Mouse (Mus musculus): ENCODE results near the gene Twist1.

Twist1 gene

GRCm38 (mm10) chr12:33957400-33958240 is at the start of gene Twist1:
Gene Twist1, plus strand, starts transcription at chr12:33957671.
- no peak for DNase-seq (ENCODE audit: low read depth, low spot score)

- DNase-seq (ENCODE audit: low read depth, low spot score) = no peak
These were observed 30.7 kb upstream of the Twist1 start for GRCm38 (mm10) chr12:33926751-33927150.

- DNase-seq (ENCODE audit: low read depth, low spot score) = no peak
These were observed 30.0 kb upstream of the Twist1 start for GRCm38 (mm10) chr12:33927334-33928098.

GRCm38 (mm10) chr12:33928331-33929192 is 28.9 kb upstream of the Twist1 start, which contains the start of gene Ferd3l:
Gene Ferd3l, plus strand, starts transcription at chr12:33928425.
- DNase-seq (ENCODE audit: low read depth, low spot score) = no peak

GRCm38 (mm10) chr12:33952843-33953242 is 4.6 kb upstream of the Twist1 start:
- no peak for DNase-seq (ENCODE audit: low read depth, low spot score)

GRCm38 (mm10) chr12:33954931-33955565 is 2.4 kb upstream of the Twist1 start:
- no peak for DNase-seq (ENCODE audit: low read depth, low spot score)

- no peak for DNase-seq (ENCODE audit: low read depth, low spot score)
These were observed 1.7 kb upstream of the Twist1 start for GRCm38 (mm10) chr12:33955606-33956295.

GRCm38 (mm10) chr12:33956576-33957399 is 683 bp upstream of the Twist1 start:
- DNase-seq (ENCODE audit: low read depth, low spot score) = no peak

- DNase-seq (ENCODE audit: low read depth, low spot score) = no peak
These were observed 1.0 kb downstream of the Twist1 start for GRCm38 (mm10) chr12:33958241-33959194.

- no peak for DNase-seq (ENCODE audit: low read depth, low spot score)
These were observed 1.7 kb downstream of the Twist1 start for GRCm38 (mm10) chr12:33959206-33959605.

- DNase-seq (ENCODE audit: low read depth, low spot score) = no peak
These were observed 2.4 kb downstream of the Twist1 start for GRCm38 (mm10) chr12:33959846-33960245.

GRCm38 (mm10) chr12:33961013-33961412 is 3.5 kb downstream of the Twist1 start:
- no peak for DNase-seq (ENCODE audit: low read depth, low spot score)

- DNase-seq (ENCODE audit: low read depth, low spot score) = no peak
These were observed 4.8 kb downstream of the Twist1 start for GRCm38 (mm10) chr12:33962118-33962772.

GRCm38 (mm10) chr12:33962773-33963130 is 5.3 kb downstream of the Twist1 start:
- DNase-seq (ENCODE audit: low read depth, low spot score) = no peak

- DNase-seq (ENCODE audit: low read depth, low spot score) = no peak
These were observed 6.3 kb downstream of the Twist1 start for GRCm38 (mm10) chr12:33963671-33964369.

- no peak for DNase-seq (ENCODE audit: low read depth, low spot score)
These were observed 7.0 kb downstream of the Twist1 start for GRCm38 (mm10) chr12:33964427-33964826.

- no peak for DNase-seq (ENCODE audit: low read depth, low spot score)
These were observed 8.3 kb downstream of the Twist1 start for GRCm38 (mm10) chr12:33965661-33966360.

All from retina, adult 2 months (tissue).